Mouse (Mus musculus) testis, adult 2 months (tissue): ENCODE measurements around the gene Vwa1.

Experiments used
- CTCF ChIP-seq: fragments of 200-500 bp; IDR thresholded peaks from 2 replicates; pipeline ENCODE4 v1.5.1; 2012; ENCODE audit warnings: low read depth, mild to moderate bottlenecking, inconsistent platforms, low read length, moderate library complexity; ENCODE audit not compliant: control insufficient read depth, insufficient read depth, insufficient replicate concordance
- POLR2A ChIP-seq: fragments of 200-500 bp; IDR thresholded peaks from 2 replicates; pipeline ENCODE4 v1.6.1; 2012; ENCODE audit warnings: low read depth, mild to moderate bottlenecking, inconsistent platforms, low read length, moderate library complexity; ENCODE audit not compliant: control insufficient read depth

GRCm38 (mm10) chr4:155736421-155736820 lies 38.1 kb downstream of the Vwa1 start:
- TF ChIP-seq CTCF (no peak), POLR2A (no peak)
